Mouse (Mus musculus): ENCODE data around the gene Ass1.

- TF ChIP-seq ZNF384 (IDR thresholded peaks at IDR 0.05; ENCODE audit: low read depth, low read length) (no peak), HCFC1 (IDR thresholded peaks at IDR 0.05; ENCODE audit: borderline replicate concordance, insufficient read depth, low read length) (no peak), ZC3H11A (IDR thresholded peaks at IDR 0.05; ENCODE audit: borderline replicate concordance, low read depth, low read length) (no peak), CHD2 (IDR thresholded peaks at IDR 0.05; ENCODE audit: low read depth, low read length) (no peak), MAFK (IDR thresholded peaks at IDR 0.05; ENCODE audit: insufficient read depth, low read depth, low read length) (no peak)
Measured at GRCm38 (mm10) chr2:31458460-31458859, 11.5 kb upstream of the Ass1 start.

Measured in ES-E14 (cell line).